Mouse (Mus musculus) neural tube, embryonic 13.5 days (tissue): Measurements from ENCODE around the gene Acot7. TPM values are rescaled to one million over a fixed set of nuclear protein-coding genes. Genes with fewer than 3 reads are reported as not detected.
A peak's percentile ranks its signal among the peaks of the same experiment; 100 is the strongest.

ENCODE experiments used
- ATAC-seq: fragments of 200-750 bp; cut with Nextera tagmentation; 2 replicates; pipeline ENCODE4 v1.8.0; 2017; ENCODE audit warnings: low read depth, mild to moderate bottlenecking, moderate TSS enrichment, moderate library complexity
- H3K27ac ChIP-seq: fragments of 300-500 bp; sonication (generic); replicated peaks from 2 replicates; pipeline ENCODE4 v1.5.1; 2015; ENCODE audit warnings: moderate library complexity, mild to moderate bottlenecking, inconsistent platforms
- H3K27me3 ChIP-seq: fragments of 300-500 bp; sonication (generic); 2 replicates; pipeline ENCODE4 v1.6.1; 2015; ENCODE audit warnings: mild to moderate bottlenecking, inconsistent platforms
- H3K36me3 ChIP-seq: fragments of 300-500 bp; sonication (generic); 2 replicates; pipeline ENCODE4 v1.6.1; 2015; ENCODE audit warnings: mild to moderate bottlenecking, inconsistent platforms
- H3K4me1 ChIP-seq: fragments of 300-500 bp; sonication (generic); replicated peaks from 2 replicates; pipeline ENCODE4 v1.6.1; 2015; ENCODE audit warnings: inconsistent platforms
- H3K4me2 ChIP-seq: fragments of 300-500 bp; sonication (generic); 2 replicates; pipeline ENCODE4 v1.6.1; 2015; ENCODE audit warnings: inconsistent platforms, mild to moderate bottlenecking, moderate library complexity
- H3K4me3 ChIP-seq: fragments of 300-500 bp; sonication (generic); 2 replicates; pipeline ENCODE4 v1.5.1; 2015; ENCODE audit warnings: mild to moderate bottlenecking, inconsistent platforms
- H3K9ac ChIP-seq: fragments of 300-500 bp; sonication (generic); 2 replicates; pipeline ENCODE4 v1.6.1; 2015; ENCODE audit warnings: moderate library complexity, mild to moderate bottlenecking, inconsistent platforms
- H3K9me3 ChIP-seq: fragments of 300-500 bp; sonication (generic); 2 replicates; pipeline ENCODE4 v1.6.1; 2016; ENCODE audit warnings: inconsistent platforms
- WGBS: fragments of 180-500 bp; shearing (Covaris S2); methylation state at CpG from one replicate; pipeline ENCODE4 v1.1.7; 2015; 5-methylcytosine and 5-hydroxymethylcytosine counted together
- polyA plus RNA-seq: library from polyadenylated mRNA; unstranded; fragments of >200 nt; fragmentation: Nextera tagmentation; extraction: Ambion mirVana; gene quantifications from 2 replicates; pipeline ENCODE4 v1.2.1, GENCODE M21; 2015

Gene Acot7
- polyA plus RNA-seq, 1 experiment from 2014 or later, result 346 TPM

- 2% methylated on average over 26 of the region's 26 CpGs for WGBS
- Histone ChIP-seq H3K4me3 (peak overlapping the region; percentile 36), H3K36me3 (no peaks in the 10 kb centered on the region), H3K9ac (peak overlapping the region; percentile 67), H3K27ac (no peak overlapping the region), H3K27me3 (peaks cover 91% of the 10 kb centered on the region), H3K9me3 (no peaks in the 10 kb centered on the region), H3K4me2 (peak overlapping the region; percentile 62), H3K4me1 (peaks cover 66% of the 10 kb centered on the region)
- ATAC-seq, result no peak
These were observed 109.0 kb downstream of the Acot7 start for GRCm38 (mm10) chr4:152286887-152287286.

GRCm38 (mm10) chr4:152287317-152288120 is 109.6 kb downstream of the Acot7 start:
- H3K4me3 ChIP-seq, result no peak overlapping the region
- 4% methylated on average over 19 of the region's 19 CpGs for WGBS
- no peak for ATAC-seq
- no peak overlapping the region for H3K27ac ChIP-seq
- peaks cover 72% of the 10 kb centered on the region for H3K4me1 ChIP-seq
- H3K9me3 ChIP-seq, result no peaks in the 10 kb centered on the region
- peak overlapping the region; percentile 62 for H3K4me2 ChIP-seq
- peak overlapping the region; percentile 67; the same call in 1 of the 2 replicates for H3K9ac ChIP-seq
- H3K36me3 ChIP-seq, result no peaks in the 10 kb centered on the region
- H3K27me3 ChIP-seq, result peaks cover 91% of the 10 kb centered on the region

GRCm38 (mm10) chr4:152288398-152288945 is 110.5 kb downstream of the Acot7 start:
- Histone ChIP-seq H3K4me2 (no peak overlapping the region), H3K36me3 (no peaks in the 10 kb centered on the region), H3K4me1 (peaks cover 72% of the 10 kb centered on the region), H3K27ac (no peak overlapping the region), H3K9me3 (no peaks in the 10 kb centered on the region), H3K27me3 (peaks cover 91% of the 10 kb centered on the region), H3K4me3 (no peak overlapping the region), H3K9ac (no peak overlapping the region)
- no peak for ATAC-seq
- 21% methylated on average over 18 of the region's 18 CpGs for WGBS

GRCm38 (mm10) chr4:152290385-152290784 is 112.5 kb downstream of the Acot7 start:
- Histone ChIP-seq H3K4me1 (peaks cover 81% of the 10 kb centered on the region), H3K36me3 (no peaks in the 10 kb centered on the region), H3K27me3 (peaks cover 91% of the 10 kb centered on the region), H3K9me3 (no peaks in the 10 kb centered on the region), H3K9ac (peak overlapping the region; percentile 67), H3K4me3 (peak overlapping the region; percentile 28), H3K27ac (no peak overlapping the region), H3K4me2 (peak overlapping the region; percentile 57)
- ATAC-seq, result no peak
- WGBS, result under 1% methylated on average over 39 of the region's 39 CpGs

GRCm38 (mm10) chr4:152290991-152291390 is 113.1 kb downstream of the Acot7 start:
- peak overlapping the region; percentile 57 for H3K4me2 ChIP-seq
- 8% methylated on average over 11 of the region's 11 CpGs for WGBS
- H3K27ac ChIP-seq, result no peak overlapping the region
- ATAC-seq, result no peak
- H3K4me1 ChIP-seq, result peaks cover 77% of the 10 kb centered on the region
- H3K9me3 ChIP-seq, result no peaks in the 10 kb centered on the region
- H3K36me3 ChIP-seq, result no peaks in the 10 kb centered on the region
- peaks cover 91% of the 10 kb centered on the region for H3K27me3 ChIP-seq
- peak overlapping the region; percentile 67 for H3K9ac ChIP-seq
- peak overlapping the region; percentile 28; the same call in 1 of the 2 replicates for H3K4me3 ChIP-seq

GRCm38 (mm10) chr4:152291562-152291961 is 113.6 kb downstream of the Acot7 start, which contains the start of gene Hes3:
Gene Hes3 (minus strand): TSS chr4:152291662.
- Histone ChIP-seq H3K27me3 (peaks cover 87% of the 10 kb centered on the region), H3K4me3 (peak within 1 kb of the TSS; percentile 28), H3K4me1 (peaks cover 74% of the 10 kb centered on the region), H3K9me3 (no peaks in the 10 kb centered on the region), H3K36me3 (no peaks in the 10 kb centered on the region), H3K9ac (peak within 1 kb of the TSS; percentile 67), H3K4me2 (peak within 1 kb of the TSS; percentile 57), H3K27ac (no peak within 1 kb of the TSS)
- no peak for ATAC-seq
- 15% methylated on average over 6 of the region's 6 CpGs for whole genome bisulfite sequencing

GRCm38 (mm10) chr4:152292102-152292765 is 114.3 kb downstream of the Acot7 start:
- Histone ChIP-seq H3K27ac (peak overlapping the region; percentile 28; the same call in 1 of the 2 replicates), H3K9me3 (no peaks in the 10 kb centered on the region), H3K4me1 (peaks cover 68% of the 10 kb centered on the region), H3K36me3 (no peaks in the 10 kb centered on the region), H3K4me3 (no peak overlapping the region), H3K27me3 (peaks cover 80% of the 10 kb centered on the region), H3K4me2 (no peak overlapping the region), H3K9ac (0 out of 2 replicates have a peak overlapping the region, but pooled peaks have one; percentile 18)
- ATAC-seq, result peak; percentile 17; the same call in 1 of the 2 replicates
- WGBS, result 2% methylated on average over 12 of the region's 12 CpGs

- WGBS, result 51% methylated on average over 10 of the region's 10 CpGs
- H3K9ac ChIP-seq, result no peak overlapping the region
- H3K27ac ChIP-seq, result no peak overlapping the region
- no peaks in the 10 kb centered on the region for H3K9me3 ChIP-seq
- peaks cover 69% of the 10 kb centered on the region for H3K4me1 ChIP-seq
- H3K27me3 ChIP-seq, result peaks cover 64% of the 10 kb centered on the region
- no peak overlapping the region for H3K4me3 ChIP-seq
- no peaks in the 10 kb centered on the region for H3K36me3 ChIP-seq
- no peak overlapping the region for H3K4me2 ChIP-seq
- ATAC-seq, result no peak
These were observed 116.4 kb downstream of the Acot7 start for GRCm38 (mm10) chr4:152294188-152294929.

- H3K4me3 ChIP-seq, result no peak overlapping the region
- 52% methylated on average over 4 of the region's 4 CpGs for WGBS
- H3K4me2 ChIP-seq, result no peak overlapping the region
- no peak overlapping the region for H3K9ac ChIP-seq
- H3K27me3 ChIP-seq, result peaks cover 51% of the 10 kb centered on the region
- H3K9me3 ChIP-seq, result no peaks in the 10 kb centered on the region
- H3K36me3 ChIP-seq, result peaks cover 13% of the 10 kb centered on the region
- no peak for ATAC-seq
- peaks cover 55% of the 10 kb centered on the region for H3K4me1 ChIP-seq
- no peak overlapping the region for H3K27ac ChIP-seq
These were observed 118.0 kb downstream of the Acot7 start for GRCm38 (mm10) chr4:152295916-152296315.

- no peak for ATAC-seq
- H3K27me3 ChIP-seq, result peaks cover 46% of the 10 kb centered on the region
- WGBS, result 25% methylated on average over 8 of the region's 8 CpGs
- peaks cover 51% of the 10 kb centered on the region for H3K4me1 ChIP-seq
- no peaks in the 10 kb centered on the region for H3K9me3 ChIP-seq
- peak overlapping the region; percentile 69 for H3K4me2 ChIP-seq
- peak overlapping the region; percentile 61 for H3K9ac ChIP-seq
- peaks cover 17% of the 10 kb centered on the region for H3K36me3 ChIP-seq
- peak overlapping the region; percentile 96 for H3K4me3 ChIP-seq
- 0 out of 2 replicates have a peak overlapping the region, but pooled peaks have one; percentile 24 for H3K27ac ChIP-seq
These were observed 118.4 kb downstream of the Acot7 start for GRCm38 (mm10) chr4:152296371-152296770.
